Mouse (Mus musculus) midbrain, embryonic 12.5 days (tissue): ENCODE results near the gene Raet1d. TPM values are rescaled to one million over a fixed set of nuclear protein-coding genes. Genes with fewer than 3 reads are reported as not detected.
"Not testable (repeated sequence)": the region's sequence is repeated elsewhere in the genome, so short reads cannot be mapped to it uniquely, and the experiment has no call there.

Experiments
- ATAC-seq: fragments of 200-750 bp; cut with Nextera tagmentation; 2 replicates; pipeline ENCODE4 v1.8.0; 2017; ENCODE audit warnings: low read depth, moderate TSS enrichment, moderate library complexity; ENCODE audit not compliant: low FRiP score
- H3K27ac ChIP-seq: fragments of 300-500 bp; sonication (generic); replicated peaks from 2 replicates; pipeline ENCODE4 v1.5.1; 2016; ENCODE audit warnings: mild to moderate bottlenecking
- H3K27me3 ChIP-seq: fragments of 300-500 bp; sonication (generic); 2 replicates; pipeline ENCODE4 v1.6.1; 2016; ENCODE audit warnings: mild to moderate bottlenecking
- H3K36me3 ChIP-seq: fragments of 300-500 bp; sonication (generic); 2 replicates; pipeline ENCODE4 v1.6.1; 2016
- H3K4me1 ChIP-seq: fragments of 300-500 bp; sonication (generic); 2 replicates; pipeline ENCODE4 v1.6.1; 2016
- H3K4me2 ChIP-seq: fragments of 300-500 bp; sonication (generic); replicated peaks from 2 replicates; pipeline ENCODE4 v1.6.1; 2016; ENCODE audit warnings: mild to moderate bottlenecking, moderate library complexity
- H3K4me3 ChIP-seq: fragments of 300-500 bp; sonication (generic); 2 replicates; pipeline ENCODE4 v1.5.1; 2016; ENCODE audit warnings: mild to moderate bottlenecking
- H3K9ac ChIP-seq: fragments of 300-500 bp; sonication (generic); replicated peaks from 2 replicates; pipeline ENCODE4 v1.6.1; 2016; ENCODE audit warnings: mild to moderate bottlenecking, moderate library complexity
- H3K9me3 ChIP-seq: fragments of 300-500 bp; sonication (generic); 2 replicates; pipeline ENCODE4 v1.6.1; 2016; ENCODE audit warnings: mild to moderate bottlenecking
- WGBS: fragments of 180-500 bp; shearing (Covaris S2); methylation state at CpG from one replicate; pipeline ENCODE4 v1.1.7; 2016; 5-methylcytosine and 5-hydroxymethylcytosine counted together
- polyA plus RNA-seq: library from polyadenylated mRNA; unstranded; fragments of >200 nt; fragmentation: Nextera tagmentation; extraction: Ambion mirVana; gene quantifications from 2 replicates; pipeline ENCODE4 v1.2.1, GENCODE M21; 2016

Raet1d gene
- polyA plus RNA-seq: 14.2 and 14.5 TPM in 2 replicates

- not testable (repeated sequence) for H3K36me3 ChIP-seq, H3K27ac ChIP-seq, H3K4me2 ChIP-seq, H3K4me1 ChIP-seq, H3K4me3 ChIP-seq, H3K27me3 ChIP-seq, ATAC-seq, H3K9ac ChIP-seq, H3K9me3 ChIP-seq
- 78% methylated on average over 3 of the region's 3 CpGs for WGBS
These were observed at the start of gene Raet1d for GRCm38 (mm10) chr10:22360252-22360651. Gene Raet1d, plus strand, starts transcription at chr10:22360552.

GRCm38 (mm10) chr10:22322858-22323257 is 37.5 kb upstream of the Raet1d start:
- H3K4me1 ChIP-seq: no peaks in the 10 kb centered on the region
- 90% methylated on average over 2 of the region's 2 CpGs for WGBS

GRCm38 (mm10) chr10:22345721-22346120 is 14.6 kb upstream of the Raet1d start:
- not testable (repeated sequence) for H3K4me3 ChIP-seq, ATAC-seq, H3K27ac ChIP-seq, H3K4me1 ChIP-seq, H3K27me3 ChIP-seq, H3K36me3 ChIP-seq, H3K9ac ChIP-seq, H3K9me3 ChIP-seq, H3K4me2 ChIP-seq
- WGBS: 88% methylated on average over 4 of the region's 4 CpGs

More at GRCm38 (mm10) chr10:22322858-22323257, 37.5 kb upstream of the Raet1d start:
- no peaks in the 10 kb centered on the region for H3K9me3 ChIP-seq
- no peak overlapping the region for H3K4me3 ChIP-seq
- H3K36me3 ChIP-seq: no peaks in the 10 kb centered on the region
- H3K27me3 ChIP-seq: no peaks in the 10 kb centered on the region
- ATAC-seq: no peak
- H3K27ac ChIP-seq: no peak overlapping the region
- no peak overlapping the region for H3K9ac ChIP-seq
- H3K4me2 ChIP-seq: no peak overlapping the region

GRCm38 (mm10) chr10:22353548-22354195 is 6.7 kb upstream of the Raet1d start:
- ATAC-seq, H3K27ac ChIP-seq, H3K4me3 ChIP-seq, H3K9me3 ChIP-seq, H3K4me1 ChIP-seq, H3K27me3 ChIP-seq, H3K4me2 ChIP-seq, H3K9ac ChIP-seq, H3K36me3 ChIP-seq: not testable (repeated sequence)
- WGBS: 80% methylated on average over 6 of the region's 6 CpGs

- not testable (repeated sequence) for H3K4me1 ChIP-seq, H3K36me3 ChIP-seq, H3K4me3 ChIP-seq, H3K9me3 ChIP-seq, H3K27me3 ChIP-seq, H3K4me2 ChIP-seq, ATAC-seq, H3K9ac ChIP-seq, H3K27ac ChIP-seq
- WGBS: 91% methylated on average over 2 of the region's 2 CpGs
These were observed 6.2 kb upstream of the Raet1d start for GRCm38 (mm10) chr10:22354196-22354574.

- H3K9ac ChIP-seq, H3K4me2 ChIP-seq, H3K4me3 ChIP-seq, H3K27ac ChIP-seq, H3K4me1 ChIP-seq, H3K27me3 ChIP-seq, H3K36me3 ChIP-seq, ATAC-seq, H3K9me3 ChIP-seq: not testable (repeated sequence)
- WGBS: 69% methylated on average over 1 of the region's 1 CpGs
These were observed 3.0 kb upstream of the Raet1d start for GRCm38 (mm10) chr10:22357373-22357772.

- not testable (repeated sequence) for ATAC-seq, H3K36me3 ChIP-seq, H3K27ac ChIP-seq, H3K9ac ChIP-seq, H3K27me3 ChIP-seq, H3K9me3 ChIP-seq, H3K4me2 ChIP-seq, H3K4me1 ChIP-seq, H3K4me3 ChIP-seq
- 52% methylated on average over 2 of the region's 2 CpGs for WGBS
These were observed 605 bp downstream of the Raet1d start for GRCm38 (mm10) chr10:22360957-22361356.

GRCm38 (mm10) chr10:22361415-22362352 is 1.3 kb downstream of the Raet1d start:
- Histone ChIP-seq H3K4me3 (peak overlapping the region; percentile 23), H3K4me2 (peak overlapping the region; percentile 40)
- not testable (repeated sequence) for H3K36me3 ChIP-seq, H3K27me3 ChIP-seq, H3K9ac ChIP-seq, H3K4me1 ChIP-seq, H3K27ac ChIP-seq, H3K9me3 ChIP-seq
- peak; percentile 90 for ATAC-seq
- 0% methylated on average over 9 of the region's 15 CpGs for WGBS

GRCm38 (mm10) chr10:22362466-22362865 is 2.1 kb downstream of the Raet1d start:
- H3K4me1 ChIP-seq, ATAC-seq, H3K27ac ChIP-seq, H3K9me3 ChIP-seq, H3K27me3 ChIP-seq, H3K36me3 ChIP-seq, H3K4me3 ChIP-seq, H3K4me2 ChIP-seq, H3K9ac ChIP-seq: not testable (repeated sequence)
- WGBS: 87% methylated on average over 2 of the region's 2 CpGs

GRCm38 (mm10) chr10:22364915-22365314 is 4.6 kb downstream of the Raet1d start:
- not testable (repeated sequence) for H3K9ac ChIP-seq, H3K4me2 ChIP-seq, H3K36me3 ChIP-seq, H3K27me3 ChIP-seq, H3K9me3 ChIP-seq, H3K27ac ChIP-seq, ATAC-seq, H3K4me3 ChIP-seq, H3K4me1 ChIP-seq
- 91% methylated on average over 2 of the region's 2 CpGs for WGBS

- H3K36me3 ChIP-seq, H3K4me1 ChIP-seq, H3K27me3 ChIP-seq, H3K9me3 ChIP-seq, H3K27ac ChIP-seq, H3K4me3 ChIP-seq, H3K9ac ChIP-seq: not testable (repeated sequence)
- WGBS: 7% methylated on average over 9 of the region's 10 CpGs
- H3K4me2 ChIP-seq: peak overlapping the region; percentile 29
- ATAC-seq: peak; percentile 76
These were observed 20.9 kb downstream of the Raet1d start for GRCm38 (mm10) chr10:22381226-22381625.

GRCm38 (mm10) chr10:22390146-22390545 is 29.8 kb downstream of the Raet1d start:
- H3K27ac ChIP-seq, H3K4me3 ChIP-seq, H3K36me3 ChIP-seq, H3K27me3 ChIP-seq, ATAC-seq, H3K9me3 ChIP-seq, H3K9ac ChIP-seq, H3K4me2 ChIP-seq, H3K4me1 ChIP-seq: not testable (repeated sequence)
- WGBS: 85% methylated on average over 7 of the region's 7 CpGs
